Mouse (Mus musculus) forebrain, embryonic 10.5 days (tissue): ENCODE measurements around the gene Wdr62. TPM values are rescaled to one million over a fixed set of nuclear protein-coding genes. Genes with fewer than 3 reads are reported as not detected.
"Not testable (repeated sequence)": the region's sequence is repeated elsewhere in the genome, so short reads cannot be mapped to it uniquely, and the experiment has no call there.

ENCODE experiments used
- DNase-seq: peaks from one replicate; pipeline ENCODE4 v3.0.0-alpha.2; 2017; ENCODE audit warnings: low spot score; ENCODE audit errors: extremely low spot score
- H3K27ac ChIP-seq: fragments of 300-500 bp; sonication (generic); 2 replicates; pipeline ENCODE4 v1.5.1; 2016; ENCODE audit warnings: mild to moderate bottlenecking
- H3K27me3 ChIP-seq: fragments of 300-500 bp; sonication (generic); 2 replicates; pipeline ENCODE4 v1.6.1; 2016; ENCODE audit warnings: mild to moderate bottlenecking; ENCODE audit not compliant: poor library complexity, severe bottlenecking
- H3K36me3 ChIP-seq: fragments of 300-500 bp; sonication (generic); replicated peaks from 2 replicates; pipeline ENCODE4 v1.6.1; 2016; ENCODE audit warnings: mild to moderate bottlenecking, moderate library complexity
- H3K4me1 ChIP-seq: fragments of 300-500 bp; sonication (generic); 2 replicates; pipeline ENCODE4 v1.6.1; 2016
- H3K4me3 ChIP-seq: fragments of 300-500 bp; sonication (generic); 2 replicates; pipeline ENCODE4 v1.5.1; 2016; ENCODE audit warnings: mild to moderate bottlenecking, moderate library complexity
- H3K9me3 ChIP-seq: fragments of 300-500 bp; sonication (generic); 2 replicates; pipeline ENCODE4 v1.6.1; 2016; ENCODE audit warnings: mild to moderate bottlenecking, moderate library complexity
- WGBS: fragments of 180-500 bp; shearing (Covaris S2); methylation state at CpG from one replicate; pipeline ENCODE4 v1.1.7; 2016; 5-methylcytosine and 5-hydroxymethylcytosine counted together
- polyA plus RNA-seq: library from polyadenylated mRNA; unstranded; fragments of >200 nt; fragmentation: Nextera tagmentation; extraction: Ambion mirVana; gene quantifications from 2 replicates; pipeline ENCODE4 v1.2.1, GENCODE M21; 2016

Wdr62 gene
- polyA plus RNA-seq, 1 experiment from 2014 or later, result 18.7 TPM

DNA sequence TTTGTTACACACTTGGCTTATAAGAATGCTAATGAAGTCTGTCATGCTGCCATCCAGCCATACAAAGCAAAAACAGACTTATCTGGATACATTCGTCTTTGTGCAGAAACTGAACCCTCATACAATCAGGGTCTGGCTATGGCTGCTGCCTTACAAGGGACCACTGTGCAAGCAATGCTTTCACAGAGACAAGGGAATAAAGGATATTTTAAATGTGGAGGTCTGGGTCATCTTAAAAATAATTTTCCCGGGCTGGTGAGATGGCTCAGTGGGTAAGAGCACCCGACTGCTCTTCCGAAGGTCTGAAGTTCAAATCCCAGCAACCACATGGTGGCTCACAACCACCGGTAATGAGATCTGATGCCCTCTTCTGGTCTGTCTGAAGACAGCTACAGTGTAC lies 73.9 kb downstream of the Wdr62 start:
- not testable (repeated sequence) for H3K27ac ChIP-seq, H3K27me3 ChIP-seq, DNase-seq, H3K4me3 ChIP-seq, H3K9me3 ChIP-seq, H3K36me3 ChIP-seq
- peaks cover 12% of the 10 kb centered on the region for H3K4me1 ChIP-seq
- WGBS, result 62% methylated on average over 5 of the region's 5 CpGs

DNA sequence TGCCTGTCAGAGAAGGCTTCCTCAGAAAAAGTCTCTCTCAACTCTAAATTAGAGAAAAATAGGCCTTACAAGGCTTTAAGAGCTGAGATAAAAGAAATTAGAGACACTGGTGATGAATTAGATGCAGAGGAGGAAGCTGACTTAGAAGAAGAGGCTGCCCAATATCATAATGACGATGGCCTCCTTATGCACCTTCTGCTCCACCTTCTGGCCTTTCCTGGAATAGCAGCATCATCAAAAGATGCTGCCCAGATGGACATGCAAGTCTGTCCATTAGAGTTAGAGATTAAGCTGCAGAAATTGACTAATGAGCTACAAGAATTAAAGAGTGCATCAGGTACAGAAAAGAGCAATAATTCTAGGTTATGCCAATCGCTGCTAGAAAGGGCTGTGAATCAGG lies 74.8 kb downstream of the Wdr62 start:
- WGBS, result 6% methylated on average over 2 of the region's 2 CpGs

DNA sequence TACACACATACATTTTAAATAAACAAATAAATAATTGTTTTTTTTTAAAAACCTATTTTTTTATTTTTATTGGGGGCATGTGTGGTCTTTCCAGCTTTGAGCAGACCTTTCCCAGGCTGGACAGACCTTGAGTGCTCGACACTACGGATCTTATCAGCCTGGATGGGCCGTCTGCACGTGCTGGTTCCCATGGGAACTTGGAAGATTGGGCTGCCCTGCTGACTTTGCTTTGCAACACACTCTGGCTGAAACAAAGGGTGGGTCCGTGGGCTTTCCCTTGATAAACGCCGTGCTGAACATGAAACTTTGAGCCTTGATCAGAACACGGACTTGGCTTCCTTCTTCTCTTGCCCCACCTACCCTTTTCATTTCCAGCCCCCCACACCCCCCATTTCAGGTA lies 75.8 kb downstream of the Wdr62 start:
- H3K4me3 ChIP-seq, result no peak overlapping the region; the same call in 1 of the 2 replicates
- H3K4me1 ChIP-seq, result peaks cover 9% of the 10 kb centered on the region
- H3K9me3 ChIP-seq, result no peaks in the 10 kb centered on the region
- no peaks in the 10 kb centered on the region for H3K36me3 ChIP-seq
- no peak for DNase-seq
- no peaks in the 10 kb centered on the region for H3K27me3 ChIP-seq
- WGBS, result 44% methylated on average over 8 of the region's 8 CpGs
- H3K27ac ChIP-seq, result no peak overlapping the region

More for the DNA sequence above, 74.8 kb downstream of the Wdr62 start:
- no peaks in the 10 kb centered on the region for H3K27me3 ChIP-seq
- H3K4me3 ChIP-seq, result no peak overlapping the region
- no peak overlapping the region for H3K27ac ChIP-seq
- no peaks in the 10 kb centered on the region for H3K36me3 ChIP-seq
- no peaks in the 10 kb centered on the region for H3K9me3 ChIP-seq
- peak; percentile 51 for DNase-seq
- H3K4me1 ChIP-seq, result peaks cover 9% of the 10 kb centered on the region

DNA sequence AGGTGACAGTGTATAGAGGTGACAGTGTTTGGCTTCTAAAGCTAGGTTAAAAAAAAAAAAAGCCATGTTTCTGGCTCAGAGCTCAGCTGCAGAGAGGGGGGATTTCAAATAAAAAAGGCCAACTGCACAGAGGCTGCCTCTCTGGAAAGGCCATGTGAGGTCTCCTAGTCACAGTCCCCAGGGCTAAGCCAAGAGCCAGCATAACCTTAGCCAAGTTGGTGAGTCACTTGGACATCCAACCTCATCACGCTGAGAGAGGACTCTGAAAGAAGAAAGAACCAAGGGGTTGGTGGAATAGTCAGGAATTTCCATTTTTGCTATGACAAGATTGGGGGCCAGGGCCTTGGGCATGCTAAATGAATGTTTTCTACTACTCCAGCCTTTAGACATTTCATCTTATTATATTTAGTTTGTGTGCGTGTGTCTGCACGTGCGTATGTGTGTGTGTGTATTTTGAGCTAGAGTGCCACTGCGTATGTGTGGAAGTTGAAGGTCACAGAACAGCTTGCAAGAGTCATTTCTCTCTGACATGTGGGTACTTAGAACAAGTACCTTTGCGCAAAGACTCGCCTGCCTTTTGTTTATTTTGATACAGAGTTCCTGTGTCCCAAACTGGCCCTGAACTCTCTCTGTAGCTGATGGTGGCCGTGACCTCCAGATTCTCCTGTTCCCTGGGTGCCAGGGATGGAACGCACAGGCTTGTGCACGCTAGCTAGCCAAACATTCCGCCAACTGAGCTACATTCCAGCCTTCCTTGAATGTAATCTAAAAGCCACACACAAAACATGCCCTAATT lies 77.1 kb downstream of the Wdr62 start:
- Histone ChIP-seq H3K27me3 (no peaks in the 10 kb centered on the region), H3K36me3 (no peaks in the 10 kb centered on the region), H3K9me3 (no peaks in the 10 kb centered on the region), H3K4me3 (no peak overlapping the region), H3K27ac (no peak overlapping the region), H3K4me1 (peaks cover 16% of the 10 kb centered on the region)
- WGBS, result 86% methylated on average over 11 of the region's 11 CpGs
- no peak for DNase-seq

DNA sequence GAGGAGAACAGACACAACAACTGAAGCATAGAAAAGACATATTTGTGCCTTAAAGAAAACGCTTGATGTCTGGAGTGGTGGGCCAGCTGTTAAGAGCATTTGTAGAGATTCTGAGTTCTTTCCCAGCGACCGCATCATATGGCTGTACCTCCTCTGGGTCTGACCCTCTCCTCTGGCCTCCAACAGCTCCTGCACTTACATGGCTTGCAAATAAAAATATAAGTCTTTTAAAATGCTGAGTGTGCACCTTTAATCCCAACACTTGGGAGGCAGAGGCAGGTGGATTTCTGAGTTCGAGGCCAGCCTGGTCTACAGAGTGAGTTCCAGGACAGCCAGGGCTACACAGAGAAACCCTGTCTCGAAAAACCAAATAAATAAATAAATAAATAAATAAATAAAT lies 79.6 kb downstream of the Wdr62 start:
- not testable (repeated sequence) for H3K27ac ChIP-seq, H3K27me3 ChIP-seq, DNase-seq, H3K9me3 ChIP-seq, H3K36me3 ChIP-seq, H3K4me3 ChIP-seq
- H3K4me1 ChIP-seq, result peaks cover 23% of the 10 kb centered on the region
- WGBS, result 92% methylated on average over 5 of the region's 5 CpGs

DNA sequence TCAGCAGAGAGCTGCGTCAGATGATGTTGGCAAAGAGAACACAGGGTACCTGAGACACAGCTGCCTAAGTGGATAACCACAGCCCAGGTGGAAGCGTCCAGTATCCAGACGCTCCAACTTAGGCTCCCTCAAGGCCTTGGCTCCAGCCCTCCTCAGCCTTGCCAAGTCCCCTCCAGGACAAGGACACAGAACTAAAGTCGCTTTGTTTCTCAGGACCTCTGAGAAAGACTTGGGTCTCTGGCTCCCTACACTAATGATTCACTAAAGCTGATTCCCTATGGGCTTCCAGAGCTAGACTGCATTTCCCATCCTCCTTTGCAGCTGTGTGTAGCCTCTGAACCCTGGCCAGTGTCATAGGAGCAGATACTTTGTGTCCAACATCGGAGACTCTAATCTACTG lies 80.0 kb downstream of the Wdr62 start:
- 84% methylated on average over 5 of the region's 5 CpGs for WGBS
- no peak overlapping the region for H3K27ac ChIP-seq

DNA sequence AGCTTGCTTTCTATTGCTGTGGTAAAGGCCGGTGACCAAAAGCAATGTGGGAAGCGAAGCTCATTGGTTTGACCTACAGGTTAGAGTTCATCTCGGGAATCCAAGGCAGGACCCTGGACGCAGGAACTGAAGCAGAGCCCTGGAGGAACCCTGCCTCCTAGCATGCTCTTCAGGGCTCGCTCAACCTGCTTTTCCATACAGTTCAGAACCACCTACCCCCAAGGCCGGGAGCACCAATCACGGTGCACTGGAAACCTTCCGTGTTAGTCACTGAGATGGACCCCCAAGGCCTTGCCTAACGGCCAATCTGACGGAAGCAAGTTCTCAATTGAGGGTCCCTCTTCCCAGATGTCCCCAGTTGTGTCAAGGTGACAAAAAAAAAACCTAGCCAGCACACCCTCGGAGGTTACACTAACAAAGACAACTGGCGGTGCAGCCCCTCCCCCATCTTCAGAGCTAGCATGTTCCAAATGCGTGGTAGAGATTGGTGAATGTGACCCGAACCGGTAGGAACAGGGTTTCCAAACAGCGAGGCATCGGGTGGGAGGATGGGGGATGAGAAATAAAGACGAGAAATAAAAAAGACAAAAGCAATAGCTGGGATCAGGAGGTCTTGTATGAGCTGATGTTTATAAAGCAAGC lies 80.6 kb downstream of the Wdr62 start:
- H3K4me1 ChIP-seq, result peaks cover 29% of the 10 kb centered on the region
- no peaks in the 10 kb centered on the region for H3K27me3 ChIP-seq
- 80% methylated on average over 18 of the region's 18 CpGs for WGBS
- H3K27ac ChIP-seq, result no peak overlapping the region
- DNase-seq, result no peak
- H3K4me3 ChIP-seq, result no peak overlapping the region
- no peaks in the 10 kb centered on the region for H3K36me3 ChIP-seq
- H3K9me3 ChIP-seq, result no peaks in the 10 kb centered on the region

More for the DNA sequence above, 80.0 kb downstream of the Wdr62 start:
- peaks cover 27% of the 10 kb centered on the region for H3K4me1 ChIP-seq
- DNase-seq, result no peak
- no peaks in the 10 kb centered on the region for H3K27me3 ChIP-seq
- H3K4me3 ChIP-seq, result no peak overlapping the region
- no peaks in the 10 kb centered on the region for H3K9me3 ChIP-seq
- no peaks in the 10 kb centered on the region for H3K36me3 ChIP-seq

DNA sequence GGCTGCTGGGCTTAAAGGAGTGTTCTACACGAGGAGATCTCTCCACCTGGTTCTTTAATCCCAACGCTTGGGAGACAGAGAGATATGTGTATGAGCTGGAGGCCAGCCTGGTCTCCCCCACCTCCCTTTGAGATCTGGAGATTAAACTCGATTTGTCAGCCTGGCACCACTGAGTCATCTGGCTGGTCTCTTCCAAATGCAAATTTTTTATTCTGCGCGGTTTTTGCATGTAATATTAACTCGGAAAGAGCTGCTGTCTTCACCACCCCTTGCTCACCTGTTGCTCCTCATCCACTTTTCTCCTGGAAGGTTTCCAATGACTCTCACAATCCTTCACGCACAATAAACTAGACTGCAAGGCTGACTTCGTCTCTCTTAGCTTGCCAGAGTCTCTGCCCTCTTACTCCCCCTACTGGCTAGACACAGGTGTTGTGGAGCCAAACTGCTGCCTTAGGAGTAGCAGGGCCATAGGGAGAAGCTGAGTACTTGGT lies 81.7 kb downstream of the Wdr62 start, which contains the start of gene Capns1:
Capns1 (minus strand) TSS at position 331 of the 491 bp plus-strand sequence.
- DNase-seq, result peak; percentile 67
- WGBS, result 10% methylated on average over 8 of the region's 8 CpGs
- H3K27me3 ChIP-seq, result no peaks in the 10 kb centered on the region
- H3K36me3 ChIP-seq, result no peaks in the 10 kb centered on the region
- H3K4me1 ChIP-seq, result peaks cover 31% of the 10 kb centered on the region
- H3K9me3 ChIP-seq, result no peaks in the 10 kb centered on the region
- peak within 1 kb of the TSS; percentile 31 for H3K4me3 ChIP-seq
- H3K27ac ChIP-seq, result 0 out of 2 replicates have a peak within 1 kb of the TSS, but pooled peaks have one; percentile 51

DNA sequence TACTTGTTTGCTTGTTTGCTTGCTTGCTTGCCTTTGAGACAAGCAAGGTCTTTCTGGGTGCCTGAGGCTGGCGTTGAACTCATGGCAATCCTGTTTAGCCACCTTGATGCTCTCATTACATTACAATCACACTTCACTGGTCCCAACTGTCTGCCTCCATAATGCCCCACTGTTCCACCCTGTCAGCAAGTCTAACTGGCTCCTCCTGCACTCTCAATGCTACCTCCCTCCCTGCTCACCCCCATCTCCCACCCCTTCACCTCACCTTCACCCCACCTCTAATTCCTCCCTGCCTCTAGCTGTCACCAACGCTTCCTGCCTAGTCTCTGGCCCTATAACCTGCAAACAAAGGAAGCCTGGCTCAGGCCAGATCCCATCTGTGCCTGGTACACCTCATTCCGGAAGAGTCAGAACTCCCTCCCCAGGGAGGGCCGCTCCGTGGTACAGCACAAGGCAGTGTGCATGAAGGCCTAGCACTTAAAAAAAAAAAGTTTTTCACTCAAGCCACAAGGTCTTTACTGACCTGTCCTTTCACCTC lies 82.6 kb downstream of the Wdr62 start:
- DNase-seq, result no peak
- peaks cover 39% of the 10 kb centered on the region for H3K4me1 ChIP-seq
- no peaks in the 10 kb centered on the region for H3K9me3 ChIP-seq
- H3K4me3 ChIP-seq, result no peak overlapping the region
- H3K27me3 ChIP-seq, result no peaks in the 10 kb centered on the region
- 83% methylated on average over 5 of the region's 5 CpGs for WGBS
- 0 out of 2 replicates have a peak overlapping the region, but pooled peaks have one; percentile 16 for H3K27ac ChIP-seq
- H3K36me3 ChIP-seq, result peaks cover 2% of the 10 kb centered on the region

DNA sequence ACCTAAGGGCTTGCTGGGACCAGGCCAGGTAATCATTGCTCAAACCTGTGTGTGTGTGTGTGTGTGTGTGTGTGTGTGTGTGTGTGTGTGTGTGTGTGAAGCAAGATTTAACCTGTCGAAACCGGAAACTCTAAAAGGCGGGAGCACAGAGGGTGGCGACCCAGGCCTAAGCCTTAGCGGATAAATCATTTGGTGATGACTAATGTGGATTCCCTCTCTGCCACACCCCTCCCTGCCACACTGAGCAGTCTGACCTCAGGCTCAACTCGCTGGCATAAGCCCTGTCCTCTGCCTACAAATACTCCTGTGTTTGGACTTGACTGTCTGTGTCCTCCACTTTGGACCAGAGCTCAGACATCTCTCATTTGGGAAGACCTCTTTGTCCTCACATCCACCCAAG lies 84.0 kb downstream of the Wdr62 start:
- Histone ChIP-seq H3K27ac (no peak overlapping the region), H3K4me1 (peaks cover 43% of the 10 kb centered on the region), H3K36me3 (peaks cover 17% of the 10 kb centered on the region), H3K27me3 (no peaks in the 10 kb centered on the region), H3K4me3 (no peak overlapping the region), H3K9me3 (no peaks in the 10 kb centered on the region)
- no peak for DNase-seq
- WGBS, result 92% methylated on average over 6 of the region's 6 CpGs

DNA sequence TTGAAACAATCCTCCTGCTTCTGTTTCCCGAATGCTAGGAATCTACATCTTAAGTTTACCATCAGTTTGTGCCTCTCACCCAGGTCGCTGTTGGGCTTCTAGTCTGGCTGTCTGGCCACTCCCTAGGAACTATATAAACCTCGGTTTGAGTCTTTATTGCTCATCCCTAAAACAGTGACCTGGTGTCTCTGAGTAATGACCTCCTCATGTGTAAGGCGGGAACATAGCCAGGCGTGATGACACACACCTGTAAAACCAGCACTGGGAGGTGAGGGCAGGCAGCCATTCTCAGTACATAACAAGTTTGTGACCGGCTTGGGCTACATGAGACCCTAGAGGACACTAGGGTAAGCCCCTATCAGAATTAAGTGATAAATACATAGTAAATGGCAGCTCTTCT lies 84.8 kb downstream of the Wdr62 start:
- H3K27me3 ChIP-seq, result no peaks in the 10 kb centered on the region
- peaks cover 43% of the 10 kb centered on the region for H3K4me1 ChIP-seq
- no peaks in the 10 kb centered on the region for H3K9me3 ChIP-seq
- H3K4me3 ChIP-seq, result peak overlapping the region; percentile 78
- 77% methylated on average over 6 of the region's 6 CpGs for WGBS
- H3K27ac ChIP-seq, result peak overlapping the region; percentile 87
- peaks cover 24% of the 10 kb centered on the region for H3K36me3 ChIP-seq
- no peak for DNase-seq

DNA sequence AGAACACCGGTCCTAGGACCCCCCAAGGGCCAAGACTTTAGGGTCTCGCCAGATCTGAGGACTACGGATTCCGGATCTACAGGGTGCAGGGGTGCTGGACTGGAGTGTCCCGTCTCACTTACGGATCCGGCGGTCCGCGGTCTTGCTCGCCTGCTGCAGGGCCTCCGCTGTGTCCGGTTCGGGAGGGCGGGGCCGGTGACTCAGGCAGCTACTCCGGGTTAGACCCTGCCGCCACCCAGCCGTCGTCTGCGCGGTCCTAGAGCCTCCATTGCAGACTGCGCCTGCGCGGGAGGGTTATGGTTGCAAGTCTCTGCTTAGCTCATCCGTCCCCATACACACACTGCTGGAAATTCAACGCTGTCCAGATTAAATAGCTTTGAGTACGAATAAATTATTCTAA lies 85.3 kb downstream of the Wdr62 start:
- peak; percentile 98 for DNase-seq
- under 1% methylated on average over 28 of the region's 28 CpGs for WGBS

More for the DNA sequence above, 85.3 kb downstream of the Wdr62 start:
- peaks cover 29% of the 10 kb centered on the region for H3K36me3 ChIP-seq
- H3K4me3 ChIP-seq, result peak overlapping the region; percentile 78
- H3K4me1 ChIP-seq, result peaks cover 43% of the 10 kb centered on the region
- no peaks in the 10 kb centered on the region for H3K9me3 ChIP-seq
- no peaks in the 10 kb centered on the region for H3K27me3 ChIP-seq
- H3K27ac ChIP-seq, result peak overlapping the region; percentile 87
